In the genomic region with DNA sequence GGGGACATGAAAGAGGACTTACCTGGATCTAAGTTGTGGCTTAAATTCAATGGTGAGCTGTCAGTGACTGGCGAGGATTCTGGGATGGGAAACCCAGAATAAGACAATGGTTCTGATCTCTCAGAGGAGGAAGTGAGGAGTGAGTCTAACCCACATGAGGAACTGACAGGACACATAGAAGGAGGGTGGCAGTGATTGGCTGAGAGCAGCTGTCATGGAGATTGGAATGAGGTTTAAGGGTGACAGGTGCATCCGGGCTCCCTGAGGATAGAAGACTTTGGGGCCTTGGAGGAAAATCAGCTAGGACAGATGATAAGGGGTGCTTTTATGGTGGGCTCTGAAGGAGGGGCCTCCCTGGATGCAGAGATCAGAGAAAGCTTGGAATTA, we compare ENCODE assay signal across 8 mouse cellular contexts. TPM values are rescaled to one million over a fixed set of nuclear protein-coding genes. Genes with fewer than 3 reads are reported as not detected.
DNase-seq lines count a peak whose midpoint lies in the region; ATAC-seq and TF ChIP-seq lines count a peak whose summit lies in the region.

A gene (minus strand): TSS at position 105 of the 387 bp plus-strand sequence.

- intact Hi-C loops in left cerebral cortex, postnatal 4 days (cut with DNase I): no loop called here

- no peaks in the 10 kb centered on the region for H3K36me3 ChIP-seq in hindbrain, embryonic 14.5 days (replicated peaks; ENCODE audit: control insufficient read depth, insufficient read depth)
- peaks cover 22% of the 10 kb centered on the region for H3K36me3 ChIP-seq in midbrain, embryonic 13.5 days

- peak within 1 kb of the TSS; percentile 85 for H3K4me2 ChIP-seq in hindbrain, embryonic 14.5 days (replicated peaks)
- H3K4me2 ChIP-seq in midbrain, embryonic 13.5 days (replicated peaks): peak within 1 kb of the TSS; percentile 81

- no peak for ATAC-seq in hindbrain, embryonic 14.5 days (ENCODE audit: low FRiP score)
- ATAC-seq in midbrain, embryonic 13.5 days: no peak
- no peak for ATAC-seq in inflammation-experienced regulatory T-cells, adult 6 months

- H3K4me1 ChIP-seq in cortical plate, adult 2 months (ENCODE audit: control insufficient read depth, insufficient read depth, low read length): no peaks in the 10 kb centered on the region
- H3K4me1 ChIP-seq in hindbrain, embryonic 14.5 days (replicated peaks; ENCODE audit: control insufficient read depth, insufficient read depth, low read length): peaks cover 29% of the 10 kb centered on the region; the same call in 1 of the 2 replicates
- peaks cover 31% of the 10 kb centered on the region for H3K4me1 ChIP-seq in midbrain, embryonic 13.5 days (replicated peaks)

- H3K27ac ChIP-seq in cortical plate, adult 2 months (ENCODE audit: insufficient read depth, low read length): no peak within 1 kb of the TSS
- peak within 1 kb of the TSS; percentile 84 for H3K27ac ChIP-seq in hindbrain, embryonic 14.5 days
- H3K27ac ChIP-seq in midbrain, embryonic 13.5 days: peak within 1 kb of the TSS; percentile 93

- peak within 1 kb of the TSS; percentile 88 for H3K9ac ChIP-seq in hindbrain, embryonic 14.5 days
- H3K9ac ChIP-seq in midbrain, embryonic 13.5 days (replicated peaks): peak within 1 kb of the TSS; percentile 86

- no peak for TF ChIP-seq POLR2A in cortical plate, adult 2 months (IDR thresholded peaks at IDR 0.05; ENCODE audit: extremely low read depth, insufficient read depth, low read length)

- H3K27me3 ChIP-seq in hindbrain, embryonic 14.5 days (ENCODE audit: control insufficient read depth, insufficient read depth, low read length): no peaks in the 10 kb centered on the region
- no peaks in the 10 kb centered on the region for H3K27me3 ChIP-seq in midbrain, embryonic 13.5 days

- no peak for TF ChIP-seq CTCF in cortical plate, adult 2 months (IDR thresholded peaks at IDR 0.05; ENCODE audit: extremely low read depth, insufficient read depth, low read length)

- 81% methylated on average over 2 of the region's 2 CpGs for WGBS in hindbrain, embryonic 14.5 days
- 86% methylated on average over 2 of the region's 2 CpGs for WGBS in midbrain, embryonic 13.5 days

- peak within 1 kb of the TSS; percentile 98; the same call in 1 of the 2 replicates for H3K4me3 ChIP-seq in cortical plate, adult 2 months (ENCODE audit: insufficient read depth, low read length)
- H3K4me3 ChIP-seq in hindbrain, embryonic 14.5 days (replicated peaks; ENCODE audit: low read length): peak within 1 kb of the TSS; percentile 67
- H3K4me3 ChIP-seq in midbrain, embryonic 13.5 days (replicated peaks): peak within 1 kb of the TSS; percentile 77

- no peaks in the 10 kb centered on the region for H3K9me3 ChIP-seq in hindbrain, embryonic 14.5 days (ENCODE audit: control insufficient read depth, low read length)
- no peaks in the 10 kb centered on the region for H3K9me3 ChIP-seq in midbrain, embryonic 13.5 days

- DNase-seq in left cerebral cortex, postnatal 4 days: no peak
- no peak for DNase-seq in left cerebral cortex, adult 11 months (ENCODE audit: low spot score)
- DNase-seq in hindbrain, embryonic 14.5 days (ENCODE audit: low spot score): no peak
- DNase-seq in left cerebral cortex, adult 9 months (ENCODE audit: low spot score in 2 of 2): no peak
- DNase-seq in cerebellum, postnatal 10 days: no peak

RNA-seq across cellular contexts. Expression of the gene that starts here (rescaled TPM):
- 10 to 100 TPM; 40.0 to 40.8 TPM for total RNA-seq in left cerebral cortex, postnatal 4 days (2021)
- 8.4 and 9.2 TPM in 2 replicates for polyA plus RNA-seq in cortical plate, adult 2 months (2012; rRNA removed)
- 24.6 and 24.8 TPM in 2 replicates for polyA plus RNA-seq in hindbrain, embryonic 14.5 days (2014; fragmentation: Nextera tagmentation; extraction: Ambion mirVana)
- 20.3 and 25.6 TPM in 2 replicates for polyA plus RNA-seq in midbrain, embryonic 13.5 days (2015; fragmentation: Nextera tagmentation; extraction: Ambion mirVana)
- under 1 TPM in 1 of 3 experiments, not detected in 2; 0.24 TPM for polyA plus RNA-seq in inflammation-experienced regulatory T-cells, adult 6 months (2017; shearing (Covaris generic))
